Mouse (Mus musculus): ENCODE data around the gene Csnk1e. TPM values are rescaled to one million over a fixed set of nuclear protein-coding genes. Genes with fewer than 3 reads are reported as not detected.

Csnk1e gene
- total RNA-seq, 2 experiments from 2014 or later: 40.8 to 48.5 TPM

DNA sequence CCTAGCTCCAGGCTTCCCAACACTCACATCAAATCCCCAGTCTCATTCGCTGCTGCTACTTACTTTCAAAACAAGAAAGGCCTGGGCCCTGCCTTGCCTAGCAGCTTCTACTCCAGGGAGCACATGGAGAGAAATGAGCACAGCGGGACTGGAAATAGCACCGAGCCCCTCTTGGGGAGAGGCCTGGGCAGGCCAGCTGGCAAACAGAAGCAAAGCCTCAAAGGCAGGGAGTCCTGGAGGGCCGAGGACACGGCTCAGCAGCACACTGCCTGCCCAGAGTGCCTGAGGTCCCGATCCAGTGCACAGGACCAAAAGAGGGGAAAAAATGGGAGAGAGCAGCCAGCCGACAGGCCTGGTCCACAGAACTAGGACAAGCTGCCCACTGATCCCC, 54.4 kb downstream of the Csnk1e start:
- ATAC-seq (replicated peaks; ENCODE audit: low FRiP score, low TSS enrichment, poor library complexity, severe bottlenecking): no peak

DNA sequence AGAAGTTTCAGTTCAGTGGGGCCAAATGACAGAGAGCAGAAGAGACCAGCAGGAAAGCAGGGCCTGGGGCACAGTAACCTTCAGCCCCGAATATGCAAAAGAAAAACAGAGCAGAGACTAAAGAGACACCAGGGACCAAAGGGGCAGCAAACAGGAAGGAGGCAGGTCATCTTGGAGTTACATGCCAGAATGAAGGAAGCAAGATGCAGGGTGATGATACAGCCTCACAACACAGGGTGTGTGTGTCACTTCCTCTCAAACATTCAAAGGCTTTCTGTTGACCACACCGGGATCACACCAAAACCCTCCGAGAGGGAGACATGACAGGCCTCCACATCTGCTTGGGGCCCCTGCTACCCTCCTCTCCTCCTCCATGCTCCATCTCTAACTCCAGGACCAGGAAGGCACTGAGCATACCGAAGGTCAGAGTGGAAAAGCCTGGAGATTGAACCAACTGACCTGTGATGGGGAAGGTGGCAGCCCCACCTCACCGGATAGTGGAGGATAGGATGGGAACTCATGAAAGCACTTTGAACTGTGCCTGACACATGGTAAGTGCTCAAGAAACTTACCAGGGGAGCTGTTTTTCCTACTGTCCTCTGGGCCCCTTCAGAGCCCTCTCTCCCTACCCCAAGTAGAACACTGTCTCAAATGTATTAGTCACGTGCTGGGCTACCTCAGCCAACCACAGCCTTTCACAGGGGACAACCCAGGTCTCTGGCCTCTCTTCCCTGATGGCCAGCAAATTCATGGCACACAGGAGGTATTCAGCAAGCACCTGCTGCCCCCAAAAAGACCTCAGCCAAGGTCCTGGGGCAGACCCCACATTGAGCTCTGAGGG, 55.0 kb downstream of the Csnk1e start:
- ATAC-seq (replicated peaks; ENCODE audit: low FRiP score, low TSS enrichment, poor library complexity, severe bottlenecking): no peak

DNA sequence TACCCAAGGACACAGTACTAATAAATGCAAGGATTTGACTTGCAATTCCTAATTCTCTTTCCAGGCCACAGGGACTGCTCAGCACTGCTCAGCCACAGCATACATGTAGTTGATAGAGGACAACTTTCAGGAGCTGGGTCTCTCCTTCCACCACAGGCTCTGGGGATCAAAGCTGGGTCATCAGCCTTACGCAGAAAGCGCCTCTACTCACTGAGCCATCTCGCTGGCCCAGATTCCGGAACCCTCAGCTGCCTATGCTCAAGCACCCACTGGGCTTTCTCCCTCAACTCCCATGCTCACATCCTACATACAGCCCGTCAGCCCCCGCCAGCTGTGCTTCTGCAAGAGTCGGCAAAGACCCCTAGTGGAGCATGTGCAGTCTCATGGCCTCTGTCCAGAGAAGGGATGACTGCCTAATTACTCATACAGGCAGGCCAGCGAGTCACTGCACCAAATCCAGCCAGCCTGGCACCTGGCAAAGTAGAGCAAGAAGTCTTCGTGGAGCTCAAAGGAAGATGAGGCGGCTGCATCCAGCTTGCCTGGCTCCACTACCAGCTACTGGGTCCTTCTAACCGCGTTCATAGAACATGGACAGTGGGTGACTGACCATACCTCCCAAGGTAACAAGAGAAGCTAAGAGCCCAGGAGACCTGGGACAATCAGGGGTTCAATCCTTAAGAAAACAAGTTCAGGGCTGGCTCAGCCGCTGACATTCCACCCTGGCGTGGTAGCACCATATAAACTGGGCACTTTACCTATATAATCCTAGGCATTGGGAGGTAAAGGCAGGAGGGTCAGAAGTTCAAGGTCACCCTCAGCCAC, 55.9 kb downstream of the Csnk1e start:
- no peak for ATAC-seq (replicated peaks; ENCODE audit: low FRiP score, low TSS enrichment, poor library complexity, severe bottlenecking)

DNA sequence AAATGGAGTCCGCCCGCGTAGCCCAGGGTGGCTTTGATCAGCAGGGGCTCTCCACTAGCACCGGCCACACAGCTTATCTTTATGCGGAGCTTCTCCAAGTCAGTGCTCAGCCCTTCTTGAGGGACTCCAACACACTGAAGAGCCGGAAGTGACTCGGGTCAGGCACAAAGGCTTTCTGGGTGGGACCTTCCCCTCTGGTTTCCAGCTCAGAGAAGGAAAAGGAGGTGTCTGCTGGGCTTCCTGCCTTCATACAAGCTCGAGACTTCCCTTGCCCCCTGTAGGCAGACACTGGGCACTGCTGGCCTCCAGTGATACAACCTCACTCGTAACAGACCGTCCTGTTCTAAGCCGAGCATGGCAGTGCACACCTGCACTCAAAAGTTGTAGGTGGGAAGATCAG, 58.6 kb downstream of the Csnk1e start:
- ATAC-seq (replicated peaks; ENCODE audit: low FRiP score, low TSS enrichment, poor library complexity, severe bottlenecking): peak; percentile 50; the same call in 1 of the 2 replicates

DNA sequence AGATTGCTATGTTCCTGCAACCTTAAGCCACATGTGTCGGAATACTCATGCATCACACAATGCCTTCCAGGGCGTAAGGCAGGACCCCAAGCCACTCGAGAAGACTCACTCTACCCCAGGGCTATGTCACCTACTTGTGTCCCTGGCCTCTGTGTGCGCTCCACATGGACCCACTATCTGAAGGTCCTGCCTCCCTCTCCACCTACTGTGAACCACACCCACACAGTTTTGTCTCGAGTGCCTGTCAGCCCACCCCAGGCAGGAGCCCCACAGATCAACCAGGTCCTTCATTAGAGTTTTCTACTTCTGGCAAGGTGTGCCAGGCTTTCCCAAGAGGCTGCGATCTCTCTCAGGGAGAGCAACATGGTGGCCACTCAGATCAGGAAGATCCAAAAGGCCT, 60.1 kb downstream of the Csnk1e start:
- ATAC-seq (replicated peaks; ENCODE audit: low FRiP score, low TSS enrichment, poor library complexity, severe bottlenecking): no peak

DNA sequence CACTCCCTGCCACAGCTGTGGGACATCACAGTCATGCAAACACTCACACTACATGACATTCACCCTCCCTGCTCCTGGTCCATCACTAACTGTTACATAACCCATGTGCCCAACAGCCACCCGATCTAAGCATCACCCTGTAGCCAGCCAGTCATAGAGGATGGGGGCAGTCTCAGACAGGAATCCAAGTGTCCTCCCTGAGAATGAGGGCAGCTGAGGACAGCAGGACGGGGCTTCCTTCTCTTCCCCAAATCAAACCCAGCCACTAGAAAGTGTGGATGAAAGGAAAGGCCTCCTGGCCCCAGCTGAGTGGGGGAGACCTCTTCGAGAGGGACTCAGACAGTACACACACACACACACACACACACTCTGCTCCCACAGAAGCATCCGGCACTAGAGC, 60.5 kb downstream of the Csnk1e start:
- no peak for ATAC-seq (replicated peaks; ENCODE audit: low FRiP score, low TSS enrichment, poor library complexity, severe bottlenecking)

DNA sequence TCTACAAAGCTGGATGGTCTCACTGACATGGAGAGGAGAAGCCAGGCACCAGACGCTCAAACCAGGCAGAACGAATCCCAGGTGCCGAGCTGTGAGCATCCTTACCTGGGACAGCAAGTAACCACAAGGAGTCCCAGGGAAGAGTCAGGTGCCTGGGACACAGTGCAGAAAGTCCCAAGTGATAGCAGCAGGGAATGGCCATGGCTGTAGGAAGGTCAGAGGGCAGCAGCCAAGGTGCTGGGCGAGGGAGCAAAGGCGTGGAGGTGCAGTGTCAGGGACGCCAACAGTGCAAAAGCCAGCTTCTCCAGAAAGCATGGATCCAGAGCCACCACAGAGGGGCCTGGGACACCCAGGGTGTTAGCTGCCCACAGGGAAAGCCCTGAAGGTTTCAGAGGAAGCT, 62.3 kb downstream of the Csnk1e start:
- ATAC-seq (replicated peaks; ENCODE audit: low FRiP score, low TSS enrichment, poor library complexity, severe bottlenecking): no peak

DNA sequence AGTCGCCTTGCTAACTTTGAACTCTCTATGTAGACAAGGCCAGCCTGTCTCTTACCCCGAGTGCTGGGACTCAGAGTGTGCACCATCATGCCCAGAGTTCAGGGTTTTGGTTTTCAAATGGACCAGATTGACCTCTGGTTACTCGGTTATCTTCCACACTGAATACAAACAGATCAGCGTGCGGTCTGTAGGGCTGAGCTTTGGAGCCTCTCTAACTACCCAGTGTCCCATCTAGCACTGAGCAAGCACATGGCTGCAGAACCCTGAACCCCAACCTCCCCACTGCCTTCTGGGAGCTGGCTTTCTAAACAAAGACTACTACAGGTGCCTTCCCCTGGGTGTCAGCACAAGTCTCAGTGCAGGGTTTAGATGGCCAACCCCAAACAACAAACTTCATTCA, 62.8 kb downstream of the Csnk1e start:
- ATAC-seq (replicated peaks; ENCODE audit: low FRiP score, low TSS enrichment, poor library complexity, severe bottlenecking): no peak

DNA sequence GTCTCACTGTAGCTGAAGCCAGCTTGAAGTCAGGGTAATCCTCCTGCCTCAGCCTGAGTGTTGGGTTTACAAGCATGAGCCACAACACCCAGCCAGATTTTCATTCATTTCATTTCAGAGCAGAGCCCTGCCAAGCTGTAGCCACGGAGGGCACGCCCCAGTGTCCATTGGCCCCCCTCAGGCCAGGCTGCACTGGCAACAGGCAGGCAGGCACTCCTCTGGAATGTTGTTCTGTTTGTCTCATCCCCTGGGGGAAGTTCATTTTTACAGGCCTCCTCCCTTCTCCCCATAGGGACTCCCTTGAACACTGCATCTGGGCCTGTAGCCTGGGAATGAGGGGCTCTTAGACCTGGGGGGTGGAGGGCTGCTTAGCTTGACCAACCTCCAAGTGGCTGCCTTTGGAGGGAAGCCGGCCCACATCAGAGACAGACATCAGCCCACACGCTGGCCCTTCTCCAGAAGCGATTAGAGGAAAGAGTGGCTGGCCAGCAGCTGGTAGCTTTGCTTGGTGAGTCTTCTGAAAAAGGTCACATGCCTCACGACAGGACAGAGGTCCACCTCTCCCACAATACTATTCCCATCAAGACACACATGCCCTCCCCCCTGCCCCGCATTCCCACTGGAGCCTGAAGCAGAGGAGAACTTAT, 63.8 kb downstream of the Csnk1e start:
- ATAC-seq (replicated peaks; ENCODE audit: low FRiP score, low TSS enrichment, poor library complexity, severe bottlenecking): no peak

DNA sequence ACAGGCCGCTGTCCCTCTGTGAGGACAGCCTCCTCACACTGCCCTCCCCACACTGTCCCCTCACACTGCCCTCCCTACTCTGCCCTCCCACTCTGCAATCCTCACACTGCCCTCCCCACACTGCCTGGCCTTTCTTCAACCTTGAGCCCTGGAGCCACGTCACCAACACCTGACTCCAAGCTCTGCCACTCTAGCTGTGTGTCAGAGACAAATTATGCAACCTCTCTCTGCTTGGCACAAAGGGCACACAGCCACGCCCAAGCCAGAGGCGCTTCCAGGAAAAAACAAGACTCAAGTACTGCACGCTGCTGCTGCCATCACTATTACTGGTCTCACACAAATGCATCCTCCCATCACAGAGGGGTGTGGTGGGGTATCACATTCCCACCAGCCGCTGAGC, 64.9 kb downstream of the Csnk1e start:
- no peak for ATAC-seq (replicated peaks; ENCODE audit: low FRiP score, low TSS enrichment, poor library complexity, severe bottlenecking)

DNA sequence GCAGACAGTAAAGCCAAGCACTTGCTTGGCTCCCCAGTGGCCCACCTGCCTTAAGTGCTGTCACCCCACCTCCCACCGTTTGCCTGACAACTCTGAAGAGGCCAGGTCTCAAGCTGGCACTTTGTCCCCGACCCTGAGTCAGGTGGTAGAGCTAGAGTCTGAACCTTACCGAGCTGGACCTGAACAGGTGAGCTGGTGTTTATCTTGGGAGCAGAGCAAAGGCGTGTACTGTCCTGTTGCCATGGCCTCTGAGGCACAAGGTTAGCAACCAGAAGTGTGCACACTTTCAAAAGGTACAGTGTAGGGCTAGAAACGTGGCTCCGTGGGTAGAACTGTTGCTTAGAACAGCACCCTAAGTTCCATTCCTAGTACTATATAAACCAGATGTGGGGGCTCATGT, 67.2 kb downstream of the Csnk1e start:
- no peak for ATAC-seq (replicated peaks; ENCODE audit: low FRiP score, low TSS enrichment, poor library complexity, severe bottlenecking)

DNA sequence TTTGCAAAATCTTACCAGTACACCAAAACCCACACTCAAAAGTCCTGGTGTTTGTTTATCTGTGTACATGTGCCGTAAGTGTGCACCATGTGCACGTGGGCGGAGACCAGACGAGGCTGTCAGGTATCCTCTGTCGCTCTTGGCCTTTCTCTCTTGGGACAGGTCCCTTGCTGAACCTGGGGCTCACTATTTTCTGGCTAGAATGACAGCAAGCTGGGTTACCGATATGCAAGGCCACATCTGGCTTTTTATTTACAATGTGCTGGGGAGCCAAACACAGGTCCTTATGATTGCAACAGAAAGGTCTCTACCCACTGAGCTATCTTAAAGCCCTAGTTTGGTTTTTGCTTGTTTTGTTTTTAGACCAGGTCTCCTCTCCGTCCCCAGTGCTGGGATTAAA, 67.8 kb downstream of the Csnk1e start:
- no peak; the same call in 1 of the 2 replicates for ATAC-seq (replicated peaks; ENCODE audit: low FRiP score, low TSS enrichment, poor library complexity, severe bottlenecking)

DNA sequence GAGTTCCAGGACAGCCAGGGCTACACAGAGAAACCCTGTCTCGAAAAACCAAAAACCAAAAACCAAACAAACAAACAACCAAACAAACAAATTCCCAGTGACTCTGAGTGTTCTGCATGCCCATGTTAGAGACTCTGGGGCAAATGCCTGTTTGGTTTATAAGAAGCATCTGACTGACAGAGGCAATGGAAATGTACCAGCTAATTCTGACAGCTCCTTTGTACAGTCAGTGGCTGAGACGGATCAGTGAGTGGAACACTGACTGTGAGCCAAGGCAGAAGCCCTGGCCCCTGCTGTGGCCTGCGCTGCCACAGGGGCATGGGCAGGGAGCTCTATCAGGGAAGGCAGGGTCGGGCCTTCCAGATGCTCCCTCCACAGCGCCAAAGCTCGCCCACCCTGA, 68.3 kb downstream of the Csnk1e start:
- no peak for ATAC-seq (replicated peaks; ENCODE audit: low FRiP score, low TSS enrichment, poor library complexity, severe bottlenecking)

DNA sequence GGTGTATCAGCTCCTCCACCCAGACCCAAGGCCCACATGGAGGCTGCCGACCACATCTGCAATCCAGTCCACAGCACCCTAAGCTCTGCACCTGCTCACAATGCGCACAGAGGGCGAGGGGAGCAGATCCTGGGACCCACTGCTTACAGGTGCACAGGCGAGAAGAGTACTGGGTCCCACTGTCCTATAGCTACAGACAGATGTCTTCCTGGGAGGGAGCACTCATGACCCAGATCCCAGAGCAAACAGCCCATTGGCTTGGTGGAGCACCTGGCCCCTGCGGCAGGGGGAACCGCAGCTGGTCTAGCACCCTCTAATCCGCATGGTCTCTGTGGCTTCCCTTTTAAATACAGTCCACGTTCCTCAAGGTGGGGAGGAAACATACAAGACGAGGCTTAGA, 73.7 kb downstream of the Csnk1e start:
- ATAC-seq (replicated peaks; ENCODE audit: low FRiP score, low TSS enrichment, poor library complexity, severe bottlenecking): no peak

DNA sequence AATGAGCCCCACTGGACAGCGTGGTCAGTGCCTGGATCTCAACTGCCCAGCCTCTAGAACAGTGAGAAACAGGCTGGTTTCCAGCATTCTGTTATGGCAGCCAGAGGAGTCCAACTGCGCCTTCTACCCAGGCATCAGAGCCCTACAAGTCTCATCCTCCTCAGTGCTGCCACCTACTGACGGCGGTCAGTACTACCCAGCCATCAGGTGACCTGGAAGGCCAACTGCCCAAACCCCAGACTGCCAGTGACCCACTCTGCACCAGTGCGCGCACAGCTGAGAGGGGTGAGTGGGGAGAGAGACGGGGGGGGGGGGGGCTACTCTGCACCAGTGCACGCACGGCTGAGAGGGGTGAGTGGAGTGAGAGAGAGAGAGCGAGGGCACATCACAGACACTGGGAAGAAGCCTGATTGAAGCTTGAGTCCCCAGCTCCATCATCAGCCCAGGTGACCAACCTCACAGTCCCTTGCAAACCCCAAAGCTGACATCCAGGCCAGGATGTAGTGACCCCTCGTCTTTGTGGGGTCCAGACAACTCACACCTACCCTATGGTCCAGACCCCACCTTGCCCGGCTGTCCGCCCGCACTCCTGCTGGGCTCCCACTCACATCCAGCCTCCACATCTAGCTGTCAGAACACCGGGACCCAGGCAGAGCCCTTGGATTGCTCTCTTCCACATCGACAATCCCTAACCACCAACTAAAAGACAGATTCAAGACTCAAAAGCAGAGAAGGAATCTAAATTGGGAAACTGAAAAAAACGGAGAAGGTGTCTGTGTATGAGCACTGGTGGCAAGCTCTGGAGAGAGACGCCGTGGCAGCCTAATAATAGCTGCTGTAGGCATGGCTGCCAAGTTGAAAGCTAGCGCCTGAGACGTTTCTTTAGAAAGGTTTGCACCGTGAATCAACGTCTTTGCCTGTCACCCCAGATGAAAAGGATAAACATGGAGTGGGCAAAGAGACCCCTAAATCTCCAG, 74.6 kb downstream of the Csnk1e start:
- ATAC-seq (replicated peaks; ENCODE audit: low FRiP score, low TSS enrichment, poor library complexity, severe bottlenecking): peak; percentile 88

DNA sequence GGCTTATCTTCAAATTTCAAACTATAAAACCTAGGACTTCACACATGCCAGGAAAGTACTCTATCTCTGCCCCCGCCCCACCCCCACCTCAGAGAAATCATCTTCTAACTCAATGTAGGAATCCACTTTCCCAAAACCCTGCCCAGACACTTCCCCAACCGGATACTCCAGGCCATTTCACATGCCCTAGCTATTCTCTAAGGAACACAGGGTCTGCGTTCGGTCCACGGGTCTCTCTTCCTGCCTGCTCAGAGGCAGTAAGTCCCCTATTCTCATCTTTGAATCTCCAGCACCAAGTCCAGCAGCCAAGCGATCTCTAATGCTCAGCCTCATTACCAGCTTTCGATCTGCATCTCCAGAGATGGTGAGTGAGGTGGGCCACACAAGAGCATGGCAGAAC, 75.7 kb downstream of the Csnk1e start:
- no peak for ATAC-seq (replicated peaks; ENCODE audit: low FRiP score, low TSS enrichment, poor library complexity, severe bottlenecking)

DNA sequence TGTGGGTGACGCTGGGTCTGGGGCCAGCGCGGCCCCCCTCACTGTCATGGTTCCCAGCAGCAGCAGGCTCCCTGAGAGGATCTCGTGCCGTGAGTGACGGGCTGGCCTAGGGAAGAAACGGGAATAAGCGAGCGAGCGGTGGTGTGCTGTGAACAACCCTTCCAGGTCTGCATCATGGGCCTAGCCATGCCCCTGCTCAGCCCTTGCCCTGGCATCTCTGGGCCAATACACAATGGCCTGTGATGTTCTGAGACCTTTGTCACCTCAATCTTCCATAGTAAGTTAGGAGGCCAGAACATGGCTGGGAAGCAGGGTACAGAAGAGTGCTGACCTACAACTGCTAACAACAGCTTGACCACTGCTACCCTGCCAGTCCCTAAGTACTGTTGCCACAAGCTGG, 76.8 kb downstream of the Csnk1e start:
- ATAC-seq (replicated peaks; ENCODE audit: low FRiP score, low TSS enrichment, poor library complexity, severe bottlenecking): no peak

DNA sequence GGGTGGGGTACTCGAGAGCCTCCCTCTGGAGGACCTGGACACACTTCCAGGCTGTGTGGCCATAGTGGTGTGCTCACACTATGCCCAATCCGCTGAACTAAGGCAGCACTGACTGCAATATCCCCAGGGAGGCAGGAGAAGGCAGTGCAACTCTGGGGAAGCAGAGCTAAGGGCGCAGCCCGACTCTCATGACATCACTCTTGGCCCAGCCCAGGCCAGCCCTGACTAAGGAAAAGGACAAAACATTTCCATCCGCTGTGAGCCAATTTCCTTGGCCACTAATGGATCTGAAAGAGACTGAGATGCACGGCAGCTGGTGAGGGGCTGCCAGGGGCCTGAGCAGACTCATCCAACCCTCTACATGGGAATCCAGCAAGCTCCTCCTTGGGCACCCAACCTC, 77.7 kb downstream of the Csnk1e start:
- no peak for ATAC-seq (replicated peaks; ENCODE audit: low FRiP score, low TSS enrichment, poor library complexity, severe bottlenecking)

DNA sequence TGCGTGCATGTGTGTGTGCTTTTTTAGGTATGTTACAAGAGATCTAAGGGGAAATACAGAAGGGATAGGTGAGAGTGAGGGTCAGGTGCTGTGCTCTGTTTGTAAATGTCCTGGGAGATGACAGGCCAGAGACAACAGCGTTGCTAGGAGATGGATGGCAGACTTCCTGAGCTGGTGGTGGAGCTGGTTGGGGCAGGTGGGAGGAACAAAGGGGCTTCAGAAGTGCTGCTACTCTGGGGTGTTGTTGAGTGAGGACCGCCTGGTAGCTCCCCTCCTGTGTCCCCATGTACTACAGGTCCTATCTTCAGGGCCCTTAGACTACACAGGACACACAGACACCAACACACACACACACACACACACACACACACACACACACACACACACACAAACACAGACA, 80.6 kb downstream of the Csnk1e start:
- ATAC-seq (replicated peaks; ENCODE audit: low FRiP score, low TSS enrichment, poor library complexity, severe bottlenecking): no peak
